Mouse (Mus musculus): Measurements from ENCODE around the gene Kmo. TPM values are rescaled to one million over a fixed set of nuclear protein-coding genes. Genes with fewer than 3 reads are reported as not detected.

Gene Kmo
- polyA plus RNA-seq, 1 experiment: 0.08 TPM

DNA sequence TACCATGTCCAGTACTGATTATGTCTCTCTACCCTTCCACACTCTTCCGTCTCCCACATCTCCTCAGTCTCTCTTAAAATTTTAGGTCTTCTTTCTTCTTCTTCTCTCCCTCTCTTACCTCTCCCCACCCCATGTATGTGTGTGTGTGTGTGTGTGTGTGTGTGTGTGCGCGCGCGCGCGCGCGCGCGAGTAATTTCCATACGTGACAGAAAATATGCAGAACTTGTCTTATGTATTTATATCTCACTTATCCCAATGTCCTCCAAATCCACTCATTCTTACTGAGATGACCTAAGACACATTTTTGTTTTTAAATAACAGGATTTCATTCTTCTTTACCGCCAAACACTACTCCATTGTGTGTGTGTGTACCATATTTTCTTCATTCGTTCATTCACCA, 12.3 kb downstream of the Kmo start:
- TF ChIP-seq POLR2A (IDR thresholded peaks at IDR 0.05; ENCODE audit: borderline replicate concordance, extremely low read depth, insufficient read depth, insufficient read length, poor library complexity, severe bottlenecking): no peak
- no peak for TF ChIP-seq CTCF (IDR thresholded peaks at IDR 0.05; ENCODE audit: borderline replicate concordance, extremely low read depth, insufficient read depth, insufficient read length)
- DNase-seq (ENCODE audit: low read depth): no peak

DNA sequence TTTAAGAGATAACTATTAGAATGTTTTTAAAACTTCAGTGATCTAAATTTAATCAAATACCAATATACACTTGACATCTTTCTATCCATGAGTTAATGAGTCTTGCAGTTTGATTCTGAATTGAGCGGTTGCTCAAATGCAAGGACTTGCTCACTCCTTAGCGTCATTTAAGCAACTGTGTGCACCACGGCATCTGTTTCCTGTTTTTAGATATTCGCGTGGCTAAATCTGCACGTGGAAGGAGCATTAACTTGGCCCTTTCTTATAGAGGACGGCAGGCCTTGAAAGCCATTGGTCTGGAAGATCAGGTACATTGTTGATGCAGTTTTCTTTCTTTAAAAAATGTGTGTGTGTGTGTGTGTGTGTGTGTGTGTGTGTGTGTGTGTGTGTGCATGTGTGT, 17.5 kb downstream of the Kmo start:
- no peak for TF ChIP-seq POLR2A (IDR thresholded peaks at IDR 0.05; ENCODE audit: borderline replicate concordance, extremely low read depth, insufficient read depth, insufficient read length, poor library complexity, severe bottlenecking)
- no peak for TF ChIP-seq CTCF (IDR thresholded peaks at IDR 0.05; ENCODE audit: borderline replicate concordance, extremely low read depth, insufficient read depth, insufficient read length)
- no peak for DNase-seq (ENCODE audit: low read depth)

DNA sequence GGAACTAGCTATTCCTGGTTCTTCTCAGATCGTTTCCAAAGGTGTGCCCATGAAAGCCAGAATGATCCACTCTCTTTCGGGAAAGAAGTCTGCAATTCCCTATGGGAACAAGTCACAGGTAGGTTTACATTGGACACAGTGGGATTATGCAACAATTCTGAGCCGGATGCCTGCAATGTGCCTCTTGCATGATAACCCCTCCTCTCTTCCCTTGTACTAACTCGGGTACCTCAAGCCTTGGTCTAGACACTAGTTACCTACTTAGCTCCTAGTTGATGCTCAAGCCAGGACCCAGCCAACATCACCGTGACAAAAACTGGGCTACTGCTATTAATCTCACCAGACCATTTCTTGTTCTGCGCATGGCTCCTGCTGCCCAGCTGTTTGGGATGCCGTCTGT, 18.9 kb downstream of the Kmo start:
- no peak for TF ChIP-seq CTCF (IDR thresholded peaks at IDR 0.05; ENCODE audit: borderline replicate concordance, extremely low read depth, insufficient read depth, insufficient read length)
- TF ChIP-seq POLR2A (IDR thresholded peaks at IDR 0.05; ENCODE audit: borderline replicate concordance, extremely low read depth, insufficient read depth, insufficient read length, poor library complexity, severe bottlenecking): no peak
- DNase-seq (ENCODE audit: low read depth): no peak

DNA sequence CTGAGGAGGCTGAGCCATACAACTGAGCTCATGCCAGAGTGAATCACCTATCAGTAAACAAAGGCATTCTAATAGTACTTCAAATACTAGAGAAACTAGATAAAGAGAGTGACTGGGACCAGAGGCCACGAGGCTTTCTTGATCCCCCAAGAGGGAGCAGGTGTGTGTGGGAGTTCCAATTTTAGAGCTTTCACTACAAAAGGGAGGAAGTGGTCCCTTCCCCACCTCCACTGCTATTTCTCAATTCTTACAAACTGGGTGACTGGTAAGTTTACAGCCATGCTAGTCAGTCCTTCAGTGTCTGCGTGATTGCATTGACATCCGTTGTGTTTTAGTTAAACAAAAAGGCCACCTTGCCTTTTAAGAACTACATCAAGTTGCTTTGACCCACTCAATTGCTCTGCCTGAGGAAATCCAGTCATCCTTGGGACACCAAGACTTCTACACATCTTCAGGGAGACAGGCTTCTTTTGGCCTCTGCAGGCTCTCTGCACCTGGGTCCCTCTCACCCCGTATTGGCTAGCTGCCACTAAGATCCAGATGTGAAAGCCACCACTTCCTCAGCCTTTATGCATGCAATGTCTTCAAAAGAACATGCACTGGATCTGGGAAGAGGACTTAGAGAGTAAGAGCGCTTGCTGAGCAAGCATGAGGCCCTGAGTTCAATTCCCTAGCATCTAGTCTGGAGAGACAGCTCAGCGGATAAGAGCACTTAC, 20.4 kb downstream of the Kmo start:
- TF ChIP-seq POLR2A (IDR thresholded peaks at IDR 0.05; ENCODE audit: borderline replicate concordance, extremely low read depth, insufficient read depth, insufficient read length, poor library complexity, severe bottlenecking) (no peak), CTCF (IDR thresholded peaks at IDR 0.05; ENCODE audit: borderline replicate concordance, extremely low read depth, insufficient read depth, insufficient read length) (no peak)
- DNase-seq (ENCODE audit: low read depth): no peak

DNA sequence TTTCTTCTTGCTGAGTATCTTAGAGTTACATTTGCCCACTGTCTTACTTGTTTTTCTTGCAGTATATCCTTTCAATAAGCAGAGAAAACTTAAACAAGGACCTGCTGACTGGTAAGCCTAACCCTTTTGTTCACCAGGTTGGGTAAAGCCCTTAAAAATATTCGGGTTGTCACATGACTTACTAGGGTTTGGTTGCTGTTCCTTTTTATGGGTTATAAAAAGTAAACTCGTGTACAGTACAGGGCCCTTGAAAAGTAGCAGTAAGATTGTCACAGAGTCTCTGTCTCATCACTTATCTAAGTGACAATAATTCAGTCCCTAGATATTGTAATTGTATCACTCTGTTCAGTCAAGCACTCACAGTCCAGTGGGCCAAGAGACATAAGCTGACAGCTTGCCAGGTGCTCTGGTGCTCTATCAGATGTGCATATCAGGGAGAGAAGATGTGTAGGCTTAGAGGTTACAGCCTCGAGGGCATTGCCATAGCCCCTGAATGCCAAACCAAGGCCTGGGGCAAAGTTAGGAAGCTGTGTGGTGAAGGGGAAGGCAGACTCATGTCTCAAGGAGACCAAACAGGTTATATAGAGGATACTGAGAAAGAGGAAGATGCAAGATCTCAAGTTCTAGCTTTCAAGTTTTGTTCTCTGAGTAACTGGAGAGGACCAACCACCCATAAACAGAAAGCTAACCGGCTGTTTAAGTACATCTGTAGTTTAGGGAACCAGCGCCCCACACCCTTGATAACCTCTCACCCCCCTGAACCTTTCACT, 23.5 kb downstream of the Kmo start:
- TF ChIP-seq CTCF (IDR thresholded peaks at IDR 0.05; ENCODE audit: borderline replicate concordance, extremely low read depth, insufficient read depth, insufficient read length) (no peak), POLR2A (IDR thresholded peaks at IDR 0.05; ENCODE audit: borderline replicate concordance, extremely low read depth, insufficient read depth, insufficient read length, poor library complexity, severe bottlenecking) (no peak)
- no peak for DNase-seq (ENCODE audit: low read depth)

DNA sequence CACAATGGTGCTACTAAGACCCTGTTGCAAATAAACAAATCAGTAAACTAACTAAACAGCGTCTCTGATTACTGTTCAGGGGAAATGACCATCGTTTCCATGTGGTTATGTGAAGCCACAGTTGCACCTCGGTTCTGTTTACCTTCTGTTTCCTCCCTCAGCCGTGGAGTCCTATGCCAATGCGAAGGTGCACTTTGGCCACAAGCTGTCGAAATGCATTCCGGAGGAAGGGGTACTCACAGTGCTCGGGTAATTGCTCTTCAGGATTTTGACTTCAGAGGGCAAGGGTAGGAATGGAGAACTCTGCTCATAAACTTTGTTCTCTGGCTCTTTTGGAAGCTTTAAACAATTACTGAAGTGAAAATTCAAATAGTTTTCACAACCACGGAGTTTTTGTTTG, 26.8 kb downstream of the Kmo start:
- no peak for TF ChIP-seq POLR2A (IDR thresholded peaks at IDR 0.05; ENCODE audit: borderline replicate concordance, extremely low read depth, insufficient read depth, insufficient read length, poor library complexity, severe bottlenecking)
- TF ChIP-seq CTCF (IDR thresholded peaks at IDR 0.05; ENCODE audit: borderline replicate concordance, extremely low read depth, insufficient read depth, insufficient read length): no peak

DNA sequence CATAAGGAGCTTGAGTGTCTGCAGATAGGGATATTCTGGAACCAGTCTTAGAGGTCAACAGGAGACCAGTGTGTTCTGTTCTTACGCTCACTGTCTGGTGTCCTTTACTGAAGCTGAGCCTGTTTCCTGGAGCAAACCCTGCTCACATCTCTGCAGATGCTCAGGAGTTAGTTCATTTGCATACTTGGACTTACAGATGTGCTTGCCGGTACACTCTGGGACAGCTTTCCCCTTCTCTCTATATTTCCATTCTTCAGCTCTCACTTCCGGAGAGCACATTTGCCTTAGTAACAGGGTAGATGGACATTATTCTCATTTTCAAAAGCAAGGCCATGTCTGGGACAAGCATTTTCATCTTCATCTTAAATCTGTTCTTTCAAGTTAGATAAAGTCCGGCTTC, 28.4 kb downstream of the Kmo start:
- DNase-seq (ENCODE audit: low read depth): no peak
- TF ChIP-seq CTCF (IDR thresholded peaks at IDR 0.05; ENCODE audit: borderline replicate concordance, extremely low read depth, insufficient read depth, insufficient read length): no peak
- TF ChIP-seq POLR2A (IDR thresholded peaks at IDR 0.05; ENCODE audit: borderline replicate concordance, extremely low read depth, insufficient read depth, insufficient read length, poor library complexity, severe bottlenecking): no peak

More for the DNA sequence above, 26.8 kb downstream of the Kmo start:
- no peak for DNase-seq (ENCODE audit: low read depth)

DNA sequence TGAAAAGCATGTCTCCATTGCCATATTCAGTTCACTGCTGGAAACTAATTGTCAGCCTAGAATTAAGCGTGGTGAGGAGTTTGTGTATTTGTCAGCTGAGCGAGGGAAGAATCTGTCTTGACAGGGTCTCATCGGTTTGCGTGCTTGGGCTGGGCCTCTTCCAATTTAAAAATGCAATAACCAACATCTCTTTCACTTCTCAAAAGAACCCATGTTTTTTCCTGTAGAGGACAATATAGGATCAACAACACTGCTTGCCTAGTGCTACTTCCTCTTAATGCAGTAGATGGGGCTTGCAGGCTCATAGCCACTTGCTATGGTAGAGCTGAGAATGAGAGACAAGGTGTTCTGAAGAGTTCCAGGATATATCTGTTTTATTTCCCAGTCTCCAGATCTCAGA, 39.7 kb downstream of the Kmo start:
- TF ChIP-seq POLR2A (IDR thresholded peaks at IDR 0.05; ENCODE audit: borderline replicate concordance, extremely low read depth, insufficient read depth, insufficient read length, poor library complexity, severe bottlenecking): no peak
- DNase-seq (ENCODE audit: low read depth): no peak

DNA sequence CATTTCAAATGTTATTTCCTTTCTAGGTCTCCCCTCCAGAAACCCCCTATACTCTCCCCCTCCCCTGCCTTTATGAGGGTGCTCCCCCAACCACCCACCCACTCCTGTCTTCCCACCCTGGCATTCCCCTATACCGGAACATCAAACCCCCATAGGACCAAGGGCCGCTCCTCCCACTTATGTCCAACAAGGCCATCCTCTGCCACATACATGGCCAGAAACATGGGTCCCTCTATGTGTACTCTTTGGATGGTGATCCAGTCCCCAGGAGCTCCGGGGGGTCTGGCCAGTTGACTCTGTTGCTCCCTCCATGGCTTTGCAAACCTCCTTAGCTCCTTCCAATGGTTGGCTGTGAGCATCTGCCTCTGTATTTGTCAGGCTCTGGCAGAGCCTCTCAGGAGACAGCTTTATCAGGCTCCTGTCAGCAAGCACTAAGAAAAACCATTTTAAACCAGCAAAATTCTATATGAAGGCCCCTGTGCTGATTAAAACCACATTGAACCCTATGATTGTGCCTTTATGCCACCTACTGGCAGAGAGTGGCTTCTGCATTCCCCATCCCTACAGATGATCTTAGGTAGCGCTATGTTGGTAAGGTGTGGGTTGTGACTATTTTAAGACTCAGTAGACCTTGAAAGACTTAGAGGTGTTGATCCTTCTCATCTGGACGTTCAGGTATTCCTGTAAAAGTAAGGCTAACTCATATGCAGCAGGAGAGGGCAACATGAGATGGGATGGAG, 48.7 kb downstream of the Kmo start:
- DNase-seq (ENCODE audit: low read depth): peak; percentile 64
- TF ChIP-seq CTCF (IDR thresholded peaks at IDR 0.05; ENCODE audit: borderline replicate concordance, extremely low read depth, insufficient read depth, insufficient read length) (peak; percentile 66; the same call in 1 of the 2 replicates), POLR2A (IDR thresholded peaks at IDR 0.05; ENCODE audit: borderline replicate concordance, extremely low read depth, insufficient read depth, insufficient read length, poor library complexity, severe bottlenecking) (no peak)

DNA sequence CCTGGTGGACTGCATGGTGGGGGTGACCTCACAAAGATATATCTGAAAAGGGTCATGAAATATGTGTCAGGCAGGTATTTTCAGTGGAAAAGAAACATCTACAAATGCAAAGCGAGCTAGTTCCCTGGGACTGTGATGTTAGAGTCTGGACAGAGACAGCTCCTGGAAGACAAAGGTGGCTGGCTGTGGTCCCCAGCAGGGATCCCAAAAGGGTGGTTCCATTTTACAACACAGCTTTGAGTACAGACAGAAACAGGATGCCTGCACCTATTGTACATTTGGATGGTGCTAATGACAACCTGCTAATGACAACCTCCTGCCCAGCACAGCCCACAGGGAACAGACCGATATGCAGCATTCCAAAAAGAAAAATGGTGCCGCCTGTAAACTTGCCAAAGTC, 49.3 kb downstream of the Kmo start:
- DNase-seq (ENCODE audit: low read depth): no peak
- TF ChIP-seq POLR2A (IDR thresholded peaks at IDR 0.05; ENCODE audit: borderline replicate concordance, extremely low read depth, insufficient read depth, insufficient read length, poor library complexity, severe bottlenecking): no peak
- no peak for TF ChIP-seq CTCF (IDR thresholded peaks at IDR 0.05; ENCODE audit: borderline replicate concordance, extremely low read depth, insufficient read depth, insufficient read length)

DNA sequence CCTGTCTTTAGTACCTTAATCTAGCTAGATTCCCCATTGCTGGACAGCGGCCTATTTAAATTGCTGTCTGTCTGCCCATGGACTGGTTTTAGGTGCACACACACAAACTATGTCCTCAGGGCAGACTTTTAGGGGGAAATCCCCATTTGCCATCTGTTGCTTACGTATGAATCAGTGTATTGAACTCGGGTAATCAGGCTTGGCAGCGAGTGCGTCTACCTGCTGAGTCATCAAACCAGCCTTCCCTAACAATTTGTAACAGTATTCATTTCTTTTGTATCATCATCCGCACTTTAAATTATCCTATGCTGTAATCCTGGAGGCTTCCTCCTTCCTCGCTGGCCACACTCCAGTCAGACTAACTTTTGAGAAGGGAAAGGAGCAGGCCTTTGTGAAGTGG, 49.9 kb downstream of the Kmo start:
- peak; percentile 39 for DNase-seq (ENCODE audit: low read depth)
- TF ChIP-seq CTCF (IDR thresholded peaks at IDR 0.05; ENCODE audit: borderline replicate concordance, extremely low read depth, insufficient read depth, insufficient read length) (no peak), POLR2A (IDR thresholded peaks at IDR 0.05; ENCODE audit: borderline replicate concordance, extremely low read depth, insufficient read depth, insufficient read length, poor library complexity, severe bottlenecking) (no peak)

All from brain, embryonic 14.5 days (tissue).